Mouse (Mus musculus) bone marrow macrophage, adult 2 months (primary cell): ENCODE measurements around the gene Pde11a. TPM values are rescaled to one million over a fixed set of nuclear protein-coding genes. Genes with fewer than 3 reads are reported as not detected.

Experiments used
- H3K27ac ChIP-seq: 2 replicates; pipeline ENCODE4 v1.5.1; 2012; ENCODE audit warnings: low read depth, low read length; ENCODE audit not compliant: insufficient read depth
- H3K4me1 ChIP-seq: 2 replicates; pipeline ENCODE4 v1.6.1; 2012; ENCODE audit warnings: low read length; ENCODE audit not compliant: control insufficient read depth, insufficient read depth
- H3K4me3 ChIP-seq: 2 replicates; pipeline ENCODE4 v1.5.1; 2012; ENCODE audit warnings: mild to moderate bottlenecking, low read length, moderate library complexity; ENCODE audit not compliant: insufficient read depth
- CTCF ChIP-seq: IDR thresholded peaks from 2 replicates; pipeline ENCODE4 v1.5.1; 2012; ENCODE audit warnings: low read depth, mild to moderate bottlenecking, low read length, moderate library complexity
- POLR2A ChIP-seq: IDR thresholded peaks from 2 replicates; pipeline ENCODE4 v1.6.1; 2012; ENCODE audit warnings: mild to moderate bottlenecking, low read depth, low read length, borderline replicate concordance
- polyA plus RNA-seq: library from polyadenylated mRNA; stranded (reverse); fragments of >200 nt; gene quantifications from 2 replicates; pipeline ENCODE4 v1.2.4, GENCODE M21; 2012; ENCODE audit not compliant: missing spikeins, insufficient read depth, insufficient read length

The Pde11a gene
- polyA plus RNA-seq, 1 experiment, result not detected

- TF ChIP-seq POLR2A (no peak), CTCF (no peak)
- Histone ChIP-seq H3K4me1 (no peaks in the 10 kb centered on the region), H3K27ac (no peak overlapping the region), H3K4me3 (no peak overlapping the region)
These were observed 323.9 kb downstream of the Pde11a start for GRCm38 (mm10) chr2:76014659-76015058.

- Histone ChIP-seq H3K27ac (no peak overlapping the region), H3K4me1 (no peaks in the 10 kb centered on the region), H3K4me3 (no peak overlapping the region)
- TF ChIP-seq CTCF, result no peak
- no peak for TF ChIP-seq POLR2A
These were observed 332.4 kb downstream of the Pde11a start for GRCm38 (mm10) chr2:76006194-76006593.

DNA sequence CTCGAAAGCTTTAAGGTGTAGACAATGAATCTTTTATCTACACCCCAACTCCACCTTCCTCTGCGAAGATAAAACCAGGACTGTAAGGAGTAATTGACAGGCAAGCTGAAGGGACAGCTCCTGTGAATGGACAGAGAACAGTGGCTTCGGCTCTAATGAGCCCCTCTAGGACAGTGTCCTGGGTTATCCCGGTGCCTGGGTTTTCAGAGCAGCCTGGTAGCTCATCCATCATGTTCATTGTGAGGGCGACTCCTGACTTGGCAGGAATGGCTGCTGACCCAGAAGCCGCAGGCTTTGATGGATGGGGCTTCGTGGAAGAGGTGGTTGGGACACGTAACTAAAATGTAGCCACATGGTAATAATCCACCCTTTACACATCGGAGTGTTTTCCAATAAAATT lies 335.7 kb downstream of the Pde11a start:
- TF ChIP-seq POLR2A (no peak), CTCF (no peak)
- no peak overlapping the region for H3K4me3 ChIP-seq
- no peak overlapping the region for H3K27ac ChIP-seq
- H3K4me1 ChIP-seq, result peaks cover 11% of the 10 kb centered on the region

DNA sequence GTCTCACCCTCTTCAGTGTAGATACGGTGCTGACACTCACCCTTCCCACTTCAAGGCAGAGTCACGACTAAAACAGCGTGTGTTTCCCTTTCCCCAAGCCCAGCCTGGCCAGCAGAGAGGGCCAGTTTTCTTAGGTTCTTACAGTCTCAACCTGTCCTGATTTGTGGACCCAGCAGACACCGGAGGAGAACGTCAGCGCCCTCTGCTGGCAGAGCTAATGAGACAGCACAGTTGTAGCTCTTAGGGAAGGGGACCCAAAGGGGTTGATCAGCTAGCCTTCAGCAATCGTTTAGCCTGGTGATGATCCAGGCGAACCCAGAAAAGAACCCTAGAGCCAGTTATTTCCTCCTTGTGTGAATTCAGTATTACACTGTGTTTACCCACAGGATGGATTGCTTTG lies 337.2 kb downstream of the Pde11a start:
- peaks cover 17% of the 10 kb centered on the region for H3K4me1 ChIP-seq
- H3K27ac ChIP-seq, result no peak overlapping the region
- TF ChIP-seq POLR2A, result no peak
- peak; percentile 95 for TF ChIP-seq CTCF
- H3K4me3 ChIP-seq, result no peak overlapping the region

- peaks cover 17% of the 10 kb centered on the region for H3K4me1 ChIP-seq
- TF ChIP-seq CTCF (no peak), POLR2A (no peak)
- no peak overlapping the region for H3K4me3 ChIP-seq
- H3K27ac ChIP-seq, result no peak overlapping the region
These were observed 338.9 kb downstream of the Pde11a start for GRCm38 (mm10) chr2:75999636-76000035.

DNA sequence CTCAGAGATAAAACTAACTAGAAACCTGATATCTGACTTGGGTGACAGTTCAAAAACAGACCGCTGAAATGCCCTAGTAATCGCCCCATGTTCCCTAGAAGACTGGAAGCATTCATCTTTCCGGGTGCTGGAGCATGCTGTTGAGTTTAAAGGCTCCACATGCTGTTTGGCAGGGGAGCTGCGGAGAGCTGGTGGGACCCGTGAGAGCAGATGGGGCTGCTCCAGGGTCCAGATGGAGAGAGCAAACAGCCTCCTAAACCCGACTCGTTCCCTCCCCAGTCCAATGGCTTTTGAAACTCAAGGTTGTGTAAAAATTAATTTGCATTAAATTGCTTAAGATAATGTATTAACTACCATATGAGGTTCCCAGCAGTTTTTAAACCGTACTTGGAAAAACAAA lies 339.9 kb downstream of the Pde11a start:
- peaks cover 17% of the 10 kb centered on the region for H3K4me1 ChIP-seq
- no peak for TF ChIP-seq CTCF
- TF ChIP-seq POLR2A, result no peak
- no peak overlapping the region for H3K4me3 ChIP-seq
- H3K27ac ChIP-seq, result no peak overlapping the region

DNA sequence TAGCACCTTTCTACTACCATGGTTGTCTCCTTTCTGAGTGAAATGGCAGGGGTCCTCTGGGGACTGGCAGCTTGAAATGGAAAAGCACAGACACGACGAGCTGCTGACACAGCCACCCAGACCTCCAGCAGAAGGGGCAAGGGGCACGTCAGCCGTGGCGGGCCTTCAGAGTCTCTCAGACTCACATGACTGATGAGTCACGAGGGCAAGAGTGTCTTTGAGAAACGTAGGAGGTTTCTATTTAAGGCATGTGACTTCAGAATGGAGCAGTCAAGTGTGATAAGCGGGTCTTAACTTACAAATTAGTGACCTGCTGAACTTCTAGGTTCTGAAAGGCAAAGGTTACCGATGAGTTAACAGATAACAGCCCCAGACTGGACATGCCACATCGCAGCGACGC lies 340.8 kb downstream of the Pde11a start:
- Histone ChIP-seq H3K4me1 (peaks cover 17% of the 10 kb centered on the region), H3K27ac (peak overlapping the region; percentile 36), H3K4me3 (no peak overlapping the region)
- no peak for TF ChIP-seq CTCF
- TF ChIP-seq POLR2A, result no peak

DNA sequence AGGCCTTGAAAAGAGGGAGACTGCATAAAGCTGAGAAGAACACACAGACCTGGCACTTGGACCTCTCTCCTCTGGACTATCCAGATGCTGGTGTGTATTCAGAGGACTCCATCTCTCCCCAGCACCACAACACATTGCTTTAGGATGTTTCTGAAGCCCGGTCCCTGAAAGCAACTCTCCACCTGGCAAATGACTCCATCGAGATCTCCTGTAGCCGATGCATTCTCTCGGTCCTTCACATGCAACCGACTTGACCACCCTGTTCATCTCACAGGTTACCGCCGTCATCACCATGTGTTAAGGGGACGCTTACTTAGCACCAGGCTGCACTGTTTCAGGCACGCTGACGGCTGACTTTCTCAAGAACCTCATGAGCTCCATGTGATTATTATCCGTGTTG lies 343.7 kb downstream of the Pde11a start:
- no peak overlapping the region for H3K4me3 ChIP-seq
- TF ChIP-seq POLR2A, result no peak
- no peak for TF ChIP-seq CTCF
- peaks cover 14% of the 10 kb centered on the region for H3K4me1 ChIP-seq
- no peak overlapping the region for H3K27ac ChIP-seq

DNA sequence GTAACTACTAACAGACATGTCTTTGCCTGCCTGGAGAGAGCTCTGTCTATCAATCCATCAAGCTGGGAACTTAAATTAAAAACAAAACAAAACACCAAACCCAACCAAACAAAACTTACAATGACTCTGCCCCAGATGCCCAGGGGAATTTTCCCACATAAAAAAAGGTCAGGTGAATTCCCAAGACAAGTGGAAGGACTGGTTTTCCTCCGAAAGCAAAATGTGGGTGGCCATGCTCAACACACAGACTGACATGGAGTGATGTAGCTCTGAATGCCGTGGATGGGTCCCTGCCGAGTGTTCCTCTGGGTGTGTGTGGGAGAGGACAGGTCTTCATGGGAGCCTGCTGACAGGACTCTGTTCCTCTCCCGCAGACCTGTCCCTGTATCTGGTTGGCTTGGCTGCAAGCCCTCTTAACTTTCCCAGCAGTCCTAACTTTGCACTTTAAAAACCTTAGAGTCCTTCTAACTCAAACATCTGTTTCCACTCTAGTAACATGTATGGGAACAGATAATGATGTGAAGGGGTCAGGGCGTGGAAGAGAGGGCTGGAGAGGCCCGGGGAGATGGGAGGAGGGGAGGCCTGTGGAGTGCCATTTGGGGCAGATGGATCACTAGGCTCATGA lies 346.9 kb downstream of the Pde11a start:
- no peak for TF ChIP-seq POLR2A
- Histone ChIP-seq H3K27ac (no peak overlapping the region), H3K4me1 (peaks cover 7% of the 10 kb centered on the region), H3K4me3 (no peak overlapping the region)

DNA sequence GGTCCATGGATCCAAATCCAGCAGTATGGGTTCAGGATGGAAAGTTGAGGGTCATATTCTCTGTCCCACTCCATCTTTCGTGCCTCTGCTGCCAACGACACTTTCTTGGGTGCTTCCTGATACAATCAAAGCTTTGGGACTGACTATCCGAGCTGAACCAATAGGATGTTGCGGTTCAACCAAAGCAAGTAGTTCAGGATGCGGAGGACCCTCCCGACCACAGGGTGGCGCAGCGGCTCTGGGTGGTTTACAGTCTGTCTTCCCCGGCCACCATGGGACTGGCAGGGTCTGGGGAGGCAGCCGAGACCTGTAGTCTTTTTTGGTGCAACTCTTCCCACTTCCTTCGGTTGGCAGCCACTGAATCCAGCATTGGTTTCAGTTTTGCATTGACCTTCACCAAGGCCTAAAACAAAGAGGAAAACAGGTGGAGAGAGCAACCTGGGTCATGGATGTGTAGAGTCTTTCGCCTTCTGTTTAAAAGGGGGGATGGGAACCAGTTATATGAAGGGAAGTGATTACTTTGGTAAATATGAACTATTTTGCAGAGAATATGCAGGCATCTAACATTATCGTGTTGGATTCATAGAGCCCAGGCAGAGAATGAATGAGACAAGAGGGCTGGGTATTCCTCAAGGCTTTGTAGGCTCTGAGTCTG lies 347.6 kb downstream of the Pde11a start:
- Histone ChIP-seq H3K4me3 (no peak overlapping the region), H3K4me1 (peaks cover 7% of the 10 kb centered on the region), H3K27ac (no peak overlapping the region)
- no peak for TF ChIP-seq POLR2A
- peak; percentile 59 for TF ChIP-seq CTCF

DNA sequence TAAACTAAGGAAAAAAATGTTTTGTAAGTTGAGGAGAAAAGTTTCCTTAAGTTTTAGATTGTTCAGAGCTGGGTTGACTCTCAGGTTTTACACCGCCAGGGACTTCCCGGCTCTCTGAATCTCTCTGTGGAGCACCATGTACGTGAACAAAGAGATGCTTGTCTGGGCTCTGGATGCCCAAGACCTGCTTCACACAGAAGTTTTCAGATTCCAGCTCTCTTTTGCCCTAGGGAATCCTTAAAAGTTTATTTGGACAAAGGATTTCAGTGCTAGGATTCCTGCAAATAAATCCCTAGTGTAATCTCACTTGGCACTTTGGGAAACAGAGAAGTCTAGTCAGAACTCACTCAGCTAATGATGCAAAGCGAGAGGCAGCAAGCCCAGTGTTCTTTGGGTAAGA lies 348.9 kb downstream of the Pde11a start:
- no peak overlapping the region for H3K4me3 ChIP-seq
- no peak overlapping the region for H3K27ac ChIP-seq
- H3K4me1 ChIP-seq, result peaks cover 7% of the 10 kb centered on the region
- TF ChIP-seq CTCF, result no peak
- no peak for TF ChIP-seq POLR2A
